Mouse (Mus musculus) limb, embryonic 14.5 days (tissue): ENCODE results near the gene 4930433I11Rik. TPM values are rescaled to one million over a fixed set of nuclear protein-coding genes. Genes with fewer than 3 reads are reported as not detected.
"Not testable (repeated sequence)": the region's sequence is repeated elsewhere in the genome, so short reads cannot be mapped to it uniquely, and the experiment has no call there.

Source experiments
- ATAC-seq: fragments of 200-750 bp; cut with Nextera tagmentation; 2 replicates; pipeline ENCODE4 v1.8.0; 2017; ENCODE audit warnings: low read depth, moderate number of reproducible peaks, moderate TSS enrichment; ENCODE audit not compliant: low FRiP score
- DNase-seq: peaks from one replicate; pipeline ENCODE4 v3.0.0-alpha.2; 2015; ENCODE audit warnings: low spot score
- H3K27ac ChIP-seq: fragments of 300-500 bp; sonication (generic); replicated peaks from 2 replicates; pipeline ENCODE4 v1.5.1; 2014; ENCODE audit warnings: low read depth, mild to moderate bottlenecking, low read length, moderate library complexity, mixed read lengths
- H3K27me3 ChIP-seq: fragments of 300-500 bp; sonication (generic); 2 replicates; pipeline ENCODE4 v1.6.1; 2014; ENCODE audit warnings: low read length, mixed read lengths; ENCODE audit not compliant: control insufficient read depth, insufficient read depth
- H3K36me3 ChIP-seq: fragments of 300-500 bp; sonication (generic); 2 replicates; pipeline ENCODE4 v1.6.1; 2014; ENCODE audit warnings: mild to moderate bottlenecking, low read length, moderate library complexity, mixed read lengths; ENCODE audit not compliant: control insufficient read depth, insufficient read depth
- H3K4me1 ChIP-seq: fragments of 300-500 bp; sonication (generic); 2 replicates; pipeline ENCODE4 v1.6.1; 2014; ENCODE audit warnings: antibody characterized with exemption, low read length, mixed read lengths; ENCODE audit not compliant: control insufficient read depth, insufficient read depth
- H3K4me2 ChIP-seq: fragments of 300-500 bp; sonication (generic); replicated peaks from 2 replicates; pipeline ENCODE4 v1.6.1; 2014; ENCODE audit warnings: low read depth, mild to moderate bottlenecking, low read length, moderate library complexity; ENCODE audit not compliant: severe bottlenecking
- H3K4me3 ChIP-seq: fragments of 300-500 bp; sonication (generic); replicated peaks from 2 replicates; pipeline ENCODE4 v1.5.1; 2014; ENCODE audit warnings: low read length
- H3K9ac ChIP-seq: fragments of 300-500 bp; sonication (generic); 2 replicates; pipeline ENCODE4 v1.6.1; 2014; ENCODE audit warnings: mild to moderate bottlenecking, low read depth, low read length, moderate library complexity; ENCODE audit not compliant: severe bottlenecking
- H3K9me3 ChIP-seq: fragments of 300-500 bp; sonication (generic); 2 replicates; pipeline ENCODE4 v1.6.1; 2016; ENCODE audit warnings: low read length; ENCODE audit not compliant: control insufficient read depth
- POLR2A ChIP-seq: fragments of 200-500 bp; IDR thresholded peaks from 2 replicates; pipeline ENCODE4 v1.8.0; 2012; ENCODE audit warnings: inconsistent platforms, mild to moderate bottlenecking, moderate library complexity, borderline replicate concordance; ENCODE audit not compliant: insufficient read depth, insufficient read length; ENCODE audit errors: extremely low read depth
- WGBS: fragments of 180-500 bp; shearing (Covaris S2); extraction: QIAGEN DNeasy Blood & Tissue Kit; methylation state at CpG from one replicate; pipeline ENCODE4 v1.1.7; 2014; 5-methylcytosine and 5-hydroxymethylcytosine counted together
- polyA plus RNA-seq, 2 experiments: library from polyadenylated mRNA; depleted of rRNA in 1 of 2; stranded (reverse) in 1 of 2; unstranded in 1 of 2; fragments of >200 nt; fragmentation: Nextera tagmentation in 1 of 2; extraction: Ambion mirVana in 1 of 2; gene quantifications; 2 replicates each; pipeline versions ENCODE4 v1.2.1 to v1.2.3; 2012 to 2014

Gene 4930433I11Rik
- not detected in 2 replicates for polyA plus RNA-seq (2012; rRNA removed)
- polyA plus RNA-seq (2014; fragmentation: Nextera tagmentation; extraction: Ambion mirVana) = not detected in 2 replicates

GRCm38 (mm10) chr7:40987243-40987642, at the start of gene 4930433I11Rik:
Gene 4930433I11Rik (plus strand): TSS chr7:40987543.
- no peak for DNase-seq
- H3K36me3 ChIP-seq = no peaks in the 10 kb centered on the region
- no peak within 1 kb of the TSS for H3K9ac ChIP-seq
- no peaks in the 10 kb centered on the region for H3K4me1 ChIP-seq
- 88% methylated on average over 1 of the region's 1 CpGs for WGBS
- no peak within 1 kb of the TSS for H3K4me2 ChIP-seq
- H3K4me3 ChIP-seq = no peak within 1 kb of the TSS
- no peak for TF ChIP-seq POLR2A
- H3K27ac ChIP-seq = no peak within 1 kb of the TSS
- no peak for ATAC-seq
- H3K27me3 ChIP-seq = no peaks in the 10 kb centered on the region
- no peaks in the 10 kb centered on the region for H3K9me3 ChIP-seq

- H3K27ac ChIP-seq = no peak overlapping the region
- DNase-seq (no peak), ATAC-seq (no peak)
- TF ChIP-seq POLR2A = no peak
- no peak overlapping the region for H3K9ac ChIP-seq
- H3K36me3 ChIP-seq = no peaks in the 10 kb centered on the region
- no peaks in the 10 kb centered on the region for H3K9me3 ChIP-seq
- no peak overlapping the region for H3K4me3 ChIP-seq
- no peaks in the 10 kb centered on the region for H3K4me1 ChIP-seq
- WGBS = 88% methylated on average over 1 of the region's 1 CpGs
- H3K4me2 ChIP-seq = no peak overlapping the region
- H3K27me3 ChIP-seq = no peaks in the 10 kb centered on the region
Observed at GRCm38 (mm10) chr7:40939371-40939770, 48.0 kb upstream of the 4930433I11Rik start.

- H3K9ac ChIP-seq = no peak overlapping the region
- WGBS = 58% methylated on average over 3 of the region's 3 CpGs
- ATAC-seq (no peak), DNase-seq (no peak)
- no peaks in the 10 kb centered on the region for H3K36me3 ChIP-seq
- no peak overlapping the region for H3K4me3 ChIP-seq
- no peaks in the 10 kb centered on the region for H3K4me1 ChIP-seq
- H3K9me3 ChIP-seq = no peaks in the 10 kb centered on the region
- no peak overlapping the region for H3K27ac ChIP-seq
- no peaks in the 10 kb centered on the region for H3K27me3 ChIP-seq
- no peak for TF ChIP-seq POLR2A
- no peak overlapping the region for H3K4me2 ChIP-seq
Observed at GRCm38 (mm10) chr7:40942233-40942935, 45.0 kb upstream of the 4930433I11Rik start.

- H3K4me2 ChIP-seq, ATAC-seq, H3K36me3 ChIP-seq, H3K9me3 ChIP-seq, H3K27ac ChIP-seq, DNase-seq, H3K4me3 ChIP-seq, H3K9ac ChIP-seq, H3K4me1 ChIP-seq, H3K27me3 ChIP-seq: not testable (repeated sequence)
- 92% methylated on average over 1 of the region's 1 CpGs for WGBS
Observed at GRCm38 (mm10) chr7:41032419-41032818, 45.1 kb downstream of the 4930433I11Rik start, which contains the start of gene Gm4884. Gene Gm4884 (plus strand): TSS chr7:41032719.

- H3K36me3 ChIP-seq, DNase-seq, H3K9me3 ChIP-seq, H3K27ac ChIP-seq, H3K9ac ChIP-seq, H3K4me2 ChIP-seq, ATAC-seq, H3K27me3 ChIP-seq, H3K4me3 ChIP-seq, H3K4me1 ChIP-seq: not testable (repeated sequence)
- WGBS = 69% methylated on average over 3 of the region's 3 CpGs
Observed at GRCm38 (mm10) chr7:41044058-41044457, 56.7 kb downstream of the 4930433I11Rik start.

Other genes with a start within 250 kb of the 4930433I11Rik start
- 69.2 and 109 TPM in 2 replicates for gene Vstm2b, start 89.2 kb upstream of the 4930433I11Rik start, polyA plus RNA-seq (2012; rRNA removed)
- 13.0 and 13.8 TPM in 2 replicates for gene Vstm2b, start 89.2 kb upstream of the 4930433I11Rik start, polyA plus RNA-seq (2014; fragmentation: Nextera tagmentation; extraction: Ambion mirVana)
- gene Gm4884, start 45.2 kb downstream of the 4930433I11Rik start, polyA plus RNA-seq (2012; rRNA removed) = not detected in 2 replicates
- gene Gm4884, start 45.2 kb downstream of the 4930433I11Rik start, polyA plus RNA-seq (2014; fragmentation: Nextera tagmentation; extraction: Ambion mirVana) = not detected in 2 replicates
- gene Gm5592, start 166.3 kb downstream of the 4930433I11Rik start, polyA plus RNA-seq (2012; rRNA removed) = not detected in 2 replicates
- gene Gm5592, start 166.3 kb downstream of the 4930433I11Rik start, polyA plus RNA-seq (2014; fragmentation: Nextera tagmentation; extraction: Ambion mirVana) = not detected in 2 replicates